Mouse (Mus musculus) midbrain, embryonic 11.5 days (tissue): Measurements from ENCODE around the gene Pcyt1a. TPM values are rescaled to one million over a fixed set of nuclear protein-coding genes. Genes with fewer than 3 reads are reported as not detected.

ENCODE experiments used
- polyA plus RNA-seq: library from polyadenylated mRNA; unstranded; fragments of >200 nt; fragmentation: Nextera tagmentation; extraction: Ambion mirVana; gene quantifications from 2 replicates; pipeline ENCODE4 v1.2.1, GENCODE M21; 2014

Pcyt1a gene
- polyA plus RNA-seq, 1 experiment from 2014 or later: 41.6 TPM

Other genes with a start within 250 kb of the Pcyt1a start
- 22.1 and 22.8 TPM in 2 replicates for gene Fbxo45, start 183.8 kb upstream of the Pcyt1a start, polyA plus RNA-seq
- gene Wdr53, start 183.7 kb upstream of the Pcyt1a start, polyA plus RNA-seq: 16.4 and 19.0 TPM in 2 replicates
- gene Smco1, start 159.5 kb upstream of the Pcyt1a start, polyA plus RNA-seq: not detected in 2 replicates
- 23.9 and 25.0 TPM in 2 replicates for gene Rnf168, start 153.5 kb upstream of the Pcyt1a start, polyA plus RNA-seq
- 25.2 and 28.6 TPM in 2 replicates for gene Ubxn7, start 98.7 kb upstream of the Pcyt1a start, polyA plus RNA-seq
- gene Tm4sf19, start 30.4 kb upstream of the Pcyt1a start, polyA plus RNA-seq: not detected in 2 replicates
- gene Tctex1d2, start 11.2 kb upstream of the Pcyt1a start, polyA plus RNA-seq: 31.1 and 32.7 TPM in 2 replicates
- 0.26 and 0.36 TPM in 2 replicates for gene Slc51a, start 57.0 kb downstream of the Pcyt1a start, polyA plus RNA-seq
- gene Zdhhc19, start 65.3 kb downstream of the Pcyt1a start, polyA plus RNA-seq: not detected in 2 replicates
- 87.1 and 89.3 TPM in 2 replicates for gene Tfrc, start 178.0 kb downstream of the Pcyt1a start, polyA plus RNA-seq
- gene Tnk2, start 213.0 kb downstream of the Pcyt1a start, polyA plus RNA-seq: 6.1 and 6.6 TPM in 2 replicates